Mouse (Mus musculus) liver, adult 2 months (tissue): ENCODE results near the gene Fsd1. TPM values are rescaled to one million over a fixed set of nuclear protein-coding genes. Genes with fewer than 3 reads are reported as not detected.

Experiments used
- DNase-seq: peaks from one replicate; pipeline ENCODE4 v3.0.0-alpha.2; 2011; ENCODE audit warnings: low read depth, low spot score; ENCODE audit errors: extremely low read depth
- H3K27ac ChIP-seq: fragments of 200-500 bp; replicated peaks from 2 replicates; pipeline ENCODE4 v1.5.1; 2012; ENCODE audit warnings: low read depth, mild to moderate bottlenecking, control low read depth, inconsistent platforms, low read length; ENCODE audit not compliant: insufficient read depth
- H3K27me3 ChIP-seq: fragments of 200-500 bp; 2 replicates; pipeline ENCODE4 v1.6.1; 2012; ENCODE audit warnings: mild to moderate bottlenecking, moderate library complexity, low read length, inconsistent platforms; ENCODE audit not compliant: control insufficient read depth, insufficient read depth
- H3K36me3 ChIP-seq: fragments of 200-500 bp; 2 replicates; pipeline ENCODE4 v1.6.1; 2012; ENCODE audit warnings: low read length, inconsistent platforms; ENCODE audit not compliant: control insufficient read depth, insufficient read depth
- H3K4me1 ChIP-seq: fragments of 200-500 bp; 2 replicates; pipeline ENCODE4 v1.6.1; 2011; ENCODE audit warnings: low read length; ENCODE audit not compliant: control insufficient read depth, insufficient read depth
- H3K4me3 ChIP-seq: fragments of 200-500 bp; 2 replicates; pipeline ENCODE4 v1.5.1; 2011; ENCODE audit warnings: low read depth, mild to moderate bottlenecking, control low read depth, low read length, moderate library complexity; ENCODE audit not compliant: insufficient read depth
- H3K79me2 ChIP-seq: fragments of 200-500 bp; 2 replicates; pipeline ENCODE4 v1.6.1; 2012; ENCODE audit warnings: inconsistent platforms, mild to moderate bottlenecking, low read length, moderate library complexity; ENCODE audit not compliant: control insufficient read depth, insufficient read depth
- H3K9ac ChIP-seq: fragments of 200-500 bp; 2 replicates; pipeline ENCODE4 v1.6.1; 2012; ENCODE audit warnings: low read depth, mild to moderate bottlenecking, control low read depth, inconsistent platforms, low read length
- CTCF ChIP-seq: fragments of 200-500 bp; IDR thresholded peaks from 2 replicates; pipeline ENCODE4 v1.5.1; 2011; ENCODE audit warnings: low read depth, low read length, control low read depth
- POLR2A ChIP-seq: fragments of 200-500 bp; IDR thresholded peaks from 2 replicates; pipeline ENCODE4 v1.6.1; 2011; ENCODE audit warnings: low read length, control low read depth; ENCODE audit not compliant: insufficient read depth; ENCODE audit errors: extremely low read depth
- WGBS: fragments of 180-500 bp; shearing (Covaris S2); methylation state at CpG from one replicate; pipeline ENCODE4 v1.1.7; 2018; 5-methylcytosine and 5-hydroxymethylcytosine counted together
- polyA plus RNA-seq: library from polyadenylated mRNA; depleted of rRNA; stranded (reverse); fragments of >200 nt; gene quantifications from 2 replicates; pipeline ENCODE4 v1.2.3, GENCODE M21; 2012
- total RNA-seq: library from RNA; depleted of rRNA; stranded (reverse); fragments of >200 nt; gene quantifications from 2 replicates; pipeline ENCODE4 v1.2.3, GENCODE M21; 2014

Fsd1 gene
- total and polyA plus RNA-seq, 2 experiments, result not detected

GRCm38 (mm10) chr17:56024931-56025330, 38.6 kb downstream of the Fsd1 start:
- Histone ChIP-seq H3K4me3 (no peak overlapping the region), H3K4me1 (peaks cover 33% of the 10 kb centered on the region), H3K27me3 (no peaks in the 10 kb centered on the region), H3K36me3 (no peaks in the 10 kb centered on the region), H3K79me2 (peaks cover 48% of the 10 kb centered on the region), H3K27ac (no peak overlapping the region), H3K9ac (no peak overlapping the region)
- 71% methylated on average over 5 of the region's 5 CpGs for WGBS
- TF ChIP-seq POLR2A (no peak), CTCF (no peak)
- DNase-seq, result no peak

DNA sequence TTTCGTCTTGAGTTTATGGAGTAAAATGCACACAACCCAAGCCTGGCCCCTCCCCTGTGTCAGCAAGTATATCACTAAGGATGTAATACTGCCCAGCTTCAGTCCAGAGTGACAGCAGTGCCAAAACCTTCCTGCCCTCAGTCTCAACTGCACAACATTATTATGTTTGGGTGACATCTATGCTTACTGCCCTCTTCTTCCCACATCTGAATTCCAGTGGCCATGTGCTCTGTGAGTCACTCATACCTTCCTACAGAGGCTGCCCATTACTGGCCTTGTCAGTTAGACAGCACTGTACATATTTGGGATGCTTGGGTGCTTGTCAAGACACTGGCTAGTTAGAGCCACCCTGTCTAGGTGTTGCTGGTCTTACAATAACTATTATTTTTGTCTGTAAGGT, 40.0 kb downstream of the Fsd1 start:
- Histone ChIP-seq H3K9ac (no peak overlapping the region), H3K4me3 (no peak overlapping the region), H3K27me3 (no peaks in the 10 kb centered on the region), H3K79me2 (peaks cover 59% of the 10 kb centered on the region), H3K4me1 (peaks cover 36% of the 10 kb centered on the region), H3K27ac (no peak overlapping the region), H3K36me3 (no peaks in the 10 kb centered on the region)
- no peak for DNase-seq
- TF ChIP-seq CTCF (no peak), POLR2A (no peak)
- WGBS, result 77% methylated on average over 1 of the region's 1 CpGs

GRCm38 (mm10) chr17:56026881-56027280, 40.6 kb downstream of the Fsd1 start:
- WGBS, result 26% methylated on average over 1 of the region's 1 CpGs
- TF ChIP-seq POLR2A (no peak), CTCF (no peak)
- H3K4me3 ChIP-seq, result no peak overlapping the region
- no peak for DNase-seq
- peaks cover 62% of the 10 kb centered on the region for H3K79me2 ChIP-seq
- H3K27ac ChIP-seq, result no peak overlapping the region
- no peaks in the 10 kb centered on the region for H3K27me3 ChIP-seq
- H3K36me3 ChIP-seq, result no peaks in the 10 kb centered on the region
- peaks cover 33% of the 10 kb centered on the region for H3K4me1 ChIP-seq
- no peak overlapping the region; the same call in 1 of the 2 replicates for H3K9ac ChIP-seq

- H3K27ac ChIP-seq, result peak overlapping the region; percentile 25
- DNase-seq, result peak; percentile 91
- no peaks in the 10 kb centered on the region for H3K27me3 ChIP-seq
- H3K9ac ChIP-seq, result no peak overlapping the region
- WGBS, result 25% methylated on average over 5 of the region's 5 CpGs
- H3K4me3 ChIP-seq, result no peak overlapping the region
- no peak for TF ChIP-seq POLR2A
- TF ChIP-seq CTCF, result no peak
- H3K4me1 ChIP-seq, result peaks cover 40% of the 10 kb centered on the region
- H3K79me2 ChIP-seq, result peaks cover 60% of the 10 kb centered on the region
- H3K36me3 ChIP-seq, result no peaks in the 10 kb centered on the region
Observed at GRCm38 (mm10) chr17:56027801-56028441, 41.6 kb downstream of the Fsd1 start.

DNA sequence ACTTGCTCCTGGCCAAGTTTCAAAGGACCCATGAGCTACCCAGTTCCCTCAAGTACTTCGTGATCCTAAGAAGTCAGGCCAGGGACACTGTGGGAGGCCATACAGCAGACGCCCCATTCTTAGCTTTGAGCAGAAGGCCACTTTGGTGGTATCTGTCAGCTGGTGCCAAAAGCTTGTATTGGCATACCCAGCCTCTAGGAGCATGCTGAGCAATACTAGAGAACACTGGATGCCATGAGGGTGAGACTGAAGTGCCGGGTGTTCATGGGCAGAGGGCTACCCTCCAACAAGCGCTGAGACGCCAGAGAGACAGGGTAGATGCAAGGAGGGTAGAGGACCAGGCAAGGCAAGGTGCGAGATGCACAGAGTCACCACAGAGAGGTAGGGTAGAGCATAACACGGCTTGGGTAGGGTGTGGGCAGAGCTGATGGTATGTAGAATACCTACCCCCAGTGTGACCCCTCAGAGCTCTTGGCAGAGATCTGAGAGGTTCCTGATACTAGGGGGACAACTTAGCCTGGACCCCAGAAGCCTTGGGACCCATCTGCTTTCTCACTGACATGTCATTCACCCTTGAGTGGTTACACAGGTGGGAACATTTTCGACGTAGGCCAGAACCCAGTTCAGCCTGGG, 44.0 kb downstream of the Fsd1 start:
- H3K27me3 ChIP-seq, result no peaks in the 10 kb centered on the region
- no peak overlapping the region for H3K4me3 ChIP-seq
- DNase-seq, result no peak
- TF ChIP-seq POLR2A (no peak), CTCF (no peak)
- peaks cover 49% of the 10 kb centered on the region for H3K4me1 ChIP-seq
- WGBS, result 84% methylated on average over 9 of the region's 9 CpGs
- H3K79me2 ChIP-seq, result peaks cover 62% of the 10 kb centered on the region
- no peaks in the 10 kb centered on the region for H3K36me3 ChIP-seq
- 0 out of 2 replicates have a peak overlapping the region, but pooled peaks have one; percentile 21 for H3K27ac ChIP-seq
- H3K9ac ChIP-seq, result no peak overlapping the region

DNA sequence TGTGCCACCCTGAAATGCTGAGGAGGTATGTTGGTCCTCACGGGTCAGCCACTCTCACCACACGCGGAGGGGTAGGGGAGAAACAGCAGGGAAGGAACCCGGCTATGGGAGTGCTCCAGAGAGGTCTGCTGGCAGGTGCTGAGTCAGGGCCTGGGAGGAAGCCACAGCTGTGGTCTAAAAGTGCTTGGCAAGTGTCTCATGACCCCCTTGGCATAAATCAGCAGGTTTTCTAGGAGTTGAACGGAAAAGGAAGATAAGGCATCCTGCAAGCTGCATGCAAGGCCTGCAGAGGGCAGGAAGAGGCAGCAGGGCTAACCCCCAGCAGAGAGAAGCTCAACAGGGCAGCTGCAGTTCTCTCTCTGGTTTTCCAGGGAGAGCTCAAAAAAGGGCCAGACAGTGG, 44.6 kb downstream of the Fsd1 start:
- 41% methylated on average over 5 of the region's 5 CpGs for WGBS
- Histone ChIP-seq H3K9ac (no peak overlapping the region), H3K36me3 (no peaks in the 10 kb centered on the region), H3K27me3 (no peaks in the 10 kb centered on the region), H3K4me1 (peaks cover 50% of the 10 kb centered on the region), H3K79me2 (peaks cover 63% of the 10 kb centered on the region), H3K4me3 (no peak overlapping the region), H3K27ac (0 out of 2 replicates have a peak overlapping the region, but pooled peaks have one; percentile 21)
- no peak for DNase-seq
- TF ChIP-seq CTCF (0 out of 2 replicates have a peak, but pooled peaks have one; percentile 23), POLR2A (no peak)
